Mouse (Mus musculus) CD4-positive helper T cell, adult 2 months (primary cell): ENCODE data around the gene Rps26.
"Not testable (repeated sequence)": the region's sequence is repeated elsewhere in the genome, so short reads cannot be mapped to it uniquely, and the experiment has no call there.

Experiments used
- DNase-seq: peaks from one replicate; pipeline ENCODE4 v3.0.0-alpha.2; 2012; ENCODE audit warnings: low read depth, missing footprints, low spot score

Gene Rps26

DNA sequence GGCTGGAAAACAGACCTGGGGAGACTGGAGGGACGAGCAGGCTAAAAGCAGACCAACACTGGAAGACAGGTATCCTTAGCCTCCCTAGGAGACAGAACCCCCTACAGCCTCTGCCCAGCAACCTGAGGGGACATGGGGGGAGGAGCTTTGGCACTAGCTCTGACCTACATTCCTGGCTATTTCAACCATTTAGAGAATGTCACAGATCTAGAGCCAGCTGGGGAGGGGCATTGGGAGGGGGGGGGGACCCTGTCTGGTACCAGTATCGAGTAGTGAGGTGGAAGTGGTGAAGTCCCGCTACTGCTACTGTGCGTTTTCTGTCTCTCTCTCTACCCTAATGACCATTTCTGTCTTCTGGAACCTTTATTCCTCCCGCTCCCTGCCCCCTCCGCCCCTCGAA lies 15.3 kb upstream of the Rps26 start:
- no peak for DNase-seq

DNA sequence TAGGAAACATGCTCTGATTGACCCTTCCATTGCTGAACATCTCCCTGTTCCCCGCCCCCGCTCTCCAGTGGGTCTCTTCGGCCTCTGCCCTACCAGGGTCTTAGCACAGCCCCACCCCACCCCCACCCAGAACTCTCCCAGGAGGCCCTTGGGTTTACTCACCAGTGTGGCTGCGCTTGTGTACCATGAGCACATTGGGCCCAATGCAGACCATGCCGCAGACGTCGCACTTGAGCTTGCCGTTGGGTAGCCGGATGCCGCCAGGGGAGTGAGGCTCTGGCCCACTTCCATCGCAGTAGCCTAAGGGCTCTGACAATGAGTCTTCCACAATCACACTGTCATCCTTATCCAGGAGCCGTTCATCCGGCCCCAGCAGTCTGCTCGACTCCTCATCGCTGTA lies 14.3 kb upstream of the Rps26 start:
- no peak for DNase-seq

DNA sequence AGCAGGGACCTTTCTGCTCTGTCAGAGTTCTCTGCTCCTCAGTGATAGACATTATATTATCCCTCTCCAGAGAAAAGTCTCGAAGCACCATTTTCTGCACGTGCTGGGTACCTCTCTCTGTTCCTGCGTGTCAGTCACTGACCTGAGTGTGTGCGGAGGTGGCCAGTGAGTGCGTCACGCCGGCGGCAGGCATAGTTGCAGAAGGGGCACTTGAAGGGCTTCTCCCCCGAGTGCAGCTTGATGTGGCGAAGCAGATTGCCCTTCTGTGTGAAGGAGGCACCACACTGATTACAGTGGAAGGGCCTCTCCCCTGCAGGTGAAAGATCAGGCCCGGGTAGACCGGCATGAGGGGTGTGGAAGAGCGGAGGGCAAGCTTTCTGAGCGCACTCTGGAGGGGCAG lies 13.5 kb upstream of the Rps26 start:
- DNase-seq, result no peak

DNA sequence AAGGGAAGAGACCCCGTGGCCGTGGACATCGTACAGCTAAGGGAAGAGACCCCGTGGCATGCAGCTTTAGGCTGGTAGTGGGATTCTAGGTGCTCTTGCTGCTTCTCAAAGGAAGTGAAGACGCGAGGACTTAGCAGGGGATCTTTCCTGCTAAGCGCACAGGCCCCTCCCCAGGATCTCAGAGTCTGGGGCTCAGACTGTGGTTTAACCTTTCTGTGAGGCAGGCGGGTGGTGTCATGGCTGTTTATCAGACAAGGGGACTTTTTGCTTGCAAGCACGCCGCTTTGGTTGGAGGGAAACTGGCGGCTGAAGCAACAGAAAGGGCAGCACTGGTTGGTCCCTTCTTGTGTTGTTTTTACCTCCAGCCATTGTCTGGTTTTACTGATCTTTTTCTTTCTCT lies 10.5 kb upstream of the Rps26 start:
- peak; percentile 89 for DNase-seq

DNA sequence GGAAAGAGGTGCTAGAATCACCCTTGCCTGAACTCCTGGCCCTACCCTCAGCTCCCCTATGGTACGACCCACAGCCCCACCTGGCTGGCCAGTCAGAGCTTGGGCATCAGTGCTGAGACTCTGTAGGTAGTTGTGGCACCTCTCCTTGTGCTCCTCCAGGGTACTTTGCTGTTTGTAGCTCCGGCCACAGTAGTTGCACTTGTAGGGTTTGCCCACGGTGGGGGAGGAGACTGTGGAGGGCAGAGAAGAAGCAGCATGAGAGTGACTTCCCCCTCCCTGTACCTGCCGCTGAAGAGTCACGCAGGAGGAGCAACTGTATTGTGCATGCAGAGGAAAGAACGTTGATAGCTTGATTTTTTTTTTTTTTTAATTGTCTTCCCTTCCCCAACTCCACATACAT lies 10.0 kb upstream of the Rps26 start:
- peak; percentile 70 for DNase-seq

- no peak for DNase-seq
Observed at GRCm38 (mm10) chr10:128635697-128636096, 9.2 kb upstream of the Rps26 start.

- no peak for DNase-seq
Observed at GRCm38 (mm10) chr10:128631571-128631970, 5.0 kb upstream of the Rps26 start.

DNA sequence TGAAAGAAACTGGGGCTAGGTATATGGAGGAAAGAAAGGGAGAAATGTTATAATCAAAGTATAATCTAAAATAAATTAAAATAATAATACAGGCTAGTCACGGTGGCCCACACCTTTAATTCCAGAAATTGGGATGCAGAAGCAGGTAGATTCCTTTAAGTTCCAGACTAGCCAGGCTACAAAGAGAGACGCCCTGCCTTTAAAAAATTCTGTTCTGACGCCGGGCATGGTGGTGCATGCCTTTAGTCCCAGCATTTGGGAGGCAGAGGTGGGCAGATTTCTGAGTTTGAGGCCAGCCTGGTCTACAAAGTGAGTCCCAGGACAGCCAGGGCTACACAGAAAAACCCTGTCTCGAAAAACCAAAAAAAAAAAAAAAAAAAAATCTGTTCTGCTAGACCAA lies 3.8 kb upstream of the Rps26 start:
- DNase-seq, result not testable (repeated sequence)

DNA sequence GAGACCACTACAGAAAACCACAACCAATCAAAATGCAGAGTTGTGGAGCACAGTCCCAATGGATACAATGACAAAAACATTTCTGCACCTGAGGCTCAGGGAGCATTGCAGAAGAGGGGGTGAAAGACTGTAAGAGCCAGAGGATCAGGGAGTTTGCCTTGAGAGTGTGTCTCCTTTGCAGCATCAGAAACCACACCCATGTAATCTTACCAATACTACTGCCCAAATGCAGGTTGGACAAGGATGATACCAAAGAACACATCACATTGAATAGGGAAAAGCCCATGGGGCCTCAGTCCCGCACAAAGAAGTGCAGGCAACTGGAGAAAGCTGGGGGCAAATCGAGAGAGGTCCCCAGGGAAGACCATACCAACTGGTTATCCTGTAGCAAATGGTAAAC lies 3.2 kb upstream of the Rps26 start:
- no peak for DNase-seq

- no peak for DNase-seq
Observed at GRCm38 (mm10) chr10:128627398-128628317, 1.1 kb upstream of the Rps26 start.

- no peak for DNase-seq
Observed at GRCm38 (mm10) chr10:128625287-128625894, 1.2 kb downstream of the Rps26 start.

DNA sequence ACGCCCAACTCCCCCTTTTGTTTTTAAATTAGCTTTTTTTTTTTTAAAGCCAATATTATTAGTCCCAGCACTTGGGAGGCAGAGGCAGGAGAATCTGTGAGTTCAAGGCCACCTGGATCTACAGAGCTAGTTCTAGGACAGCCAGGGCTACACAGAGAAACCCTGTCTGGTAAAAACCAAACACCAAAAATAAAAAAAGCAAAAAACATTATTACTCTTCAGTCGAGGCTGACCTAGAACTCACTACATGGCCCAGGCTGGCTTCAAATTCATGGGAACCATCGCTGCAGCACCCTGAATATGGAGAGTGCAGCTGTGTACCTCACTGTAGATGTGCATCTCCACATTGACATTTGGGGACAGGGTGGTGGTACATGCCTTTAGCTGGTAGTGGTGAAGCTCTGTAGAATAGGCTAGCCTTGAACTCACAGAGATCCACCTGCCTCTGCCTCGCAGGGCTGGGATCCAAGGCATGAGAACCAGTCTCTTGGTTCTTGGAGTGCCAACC lies 3.4 kb downstream of the Rps26 start:
- DNase-seq, result not testable (repeated sequence)

GRCm38 (mm10) chr10:128622702-128623101 lies 3.8 kb downstream of the Rps26 start:
- DNase-seq, result no peak

GRCm38 (mm10) chr10:128621986-128622520 lies 4.5 kb downstream of the Rps26 start:
- DNase-seq, result no peak

DNA sequence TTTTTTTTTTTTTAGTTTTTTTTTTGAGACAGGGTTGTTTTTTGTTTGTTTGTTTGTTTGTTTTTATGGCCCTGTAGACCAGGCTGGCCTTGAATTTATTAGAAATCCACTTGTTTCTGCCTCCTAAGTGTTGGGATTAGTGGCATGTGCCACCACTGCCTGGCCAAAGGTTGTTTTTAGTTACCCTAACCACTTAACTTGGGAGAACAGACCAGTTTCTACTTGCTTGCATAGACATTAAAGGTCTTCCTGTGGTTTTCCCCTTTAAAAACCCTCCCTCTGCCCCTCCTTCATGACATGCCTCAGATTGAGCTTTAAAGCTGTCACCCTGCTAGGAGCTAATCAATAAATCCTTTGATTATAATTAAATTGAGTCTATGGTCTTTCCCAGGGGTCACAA lies 6.3 kb downstream of the Rps26 start:
- no peak for DNase-seq

GRCm38 (mm10) chr10:128619148-128619547 lies 7.4 kb downstream of the Rps26 start:
- DNase-seq, result not testable (repeated sequence)

DNA sequence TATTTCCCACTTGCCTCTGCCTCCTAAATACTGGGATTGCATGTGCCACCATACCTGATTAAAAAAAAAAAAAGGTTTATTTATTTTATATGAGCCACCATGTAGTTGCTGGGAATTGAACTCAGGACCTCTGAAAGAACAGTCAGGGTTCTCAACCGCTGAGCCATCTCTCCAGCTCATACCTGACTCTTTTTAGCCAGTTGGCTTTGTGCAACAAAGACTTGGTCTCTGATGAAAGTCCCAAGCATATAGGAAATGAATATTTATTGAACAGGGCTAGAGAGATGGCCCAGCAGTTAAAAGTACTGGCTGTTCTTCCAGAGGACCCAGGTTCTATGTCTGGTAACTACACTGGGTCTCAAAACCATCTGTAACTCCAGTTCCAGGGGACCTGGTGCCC lies 8.0 kb downstream of the Rps26 start:
- no peak for DNase-seq

DNA sequence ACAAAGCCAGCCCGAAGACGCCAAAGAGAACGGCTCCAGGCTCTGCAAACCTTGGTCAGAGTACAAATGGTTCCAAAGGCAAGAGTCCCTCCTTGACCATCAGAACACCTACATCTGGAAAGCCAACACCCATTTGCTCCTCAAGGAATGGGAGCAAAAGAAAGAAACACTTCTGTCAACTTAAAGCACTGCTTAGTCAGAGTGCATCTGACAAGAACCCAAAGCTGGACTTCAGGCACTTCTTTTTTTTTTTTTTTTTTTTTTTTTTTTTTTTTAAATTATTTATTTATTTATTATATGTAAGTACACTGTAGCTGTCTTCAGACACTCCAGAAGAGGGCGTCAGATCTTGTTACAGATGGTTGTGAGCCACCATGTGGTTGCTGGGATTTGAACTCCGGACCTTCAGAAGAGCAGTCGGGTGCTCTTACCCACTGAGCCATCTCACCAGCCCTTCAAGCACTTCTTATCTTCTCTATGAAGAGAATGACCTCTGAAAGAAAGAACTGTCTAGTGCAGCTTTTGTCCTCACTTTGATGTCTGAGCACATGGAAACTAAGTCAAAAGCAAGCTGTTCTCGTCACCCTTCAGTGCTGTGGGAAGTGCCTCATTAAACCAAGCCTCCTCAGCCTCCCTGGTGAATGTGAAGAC lies 10.6 kb downstream of the Rps26 start:
- not testable (repeated sequence) for DNase-seq

- DNase-seq, result no peak
Observed at GRCm38 (mm10) chr10:128614934-128615333, 11.6 kb downstream of the Rps26 start.

DNA sequence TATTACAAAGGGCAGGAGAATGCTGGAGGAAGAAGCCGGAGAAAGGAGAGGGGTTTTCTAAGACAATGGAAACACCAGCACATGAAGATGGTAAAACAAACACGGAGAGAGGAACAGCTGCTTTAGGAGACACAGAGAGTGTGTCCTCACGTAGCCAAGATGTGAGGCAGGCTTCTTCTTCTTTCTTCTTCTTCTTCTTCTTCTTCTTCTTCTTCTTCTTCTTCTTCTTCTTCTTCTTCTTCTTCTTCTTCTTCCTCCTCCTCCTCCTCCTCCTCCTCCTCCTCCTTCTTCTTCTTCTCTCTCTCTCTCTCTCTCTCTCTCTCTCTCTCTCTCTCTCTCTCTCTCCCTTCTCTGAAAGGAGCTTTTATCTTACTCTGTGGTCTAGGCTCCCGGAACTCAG lies 12.7 kb downstream of the Rps26 start:
- not testable (repeated sequence) for DNase-seq

DNA sequence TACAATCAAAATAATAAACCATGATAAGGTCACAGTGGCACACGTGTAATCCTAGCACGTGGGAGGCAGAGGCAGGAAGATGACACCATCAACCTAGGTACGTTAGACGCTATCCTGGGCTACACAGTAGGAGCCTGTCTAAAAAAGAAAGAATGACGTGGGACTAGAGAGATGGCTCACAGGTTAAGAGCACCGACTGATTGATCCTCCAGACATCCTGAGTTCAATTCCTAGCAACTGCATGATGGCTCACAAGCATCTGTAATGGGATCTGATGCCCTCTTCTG lies 13.4 kb downstream of the Rps26 start:
- peak; percentile 67 for DNase-seq

- DNase-seq, result peak; percentile 79
Observed at GRCm38 (mm10) chr10:128612433-128613153, 14.0 kb downstream of the Rps26 start.
